Mouse (Mus musculus): Measurements from ENCODE around the gene Fzr1. TPM values are rescaled to one million over a fixed set of nuclear protein-coding genes. Genes with fewer than 3 reads are reported as not detected.

Gene Fzr1
- total and polyA plus RNA-seq, 3 experiments: 33.1 to 75.4 (median 44.5) TPM

DNA sequence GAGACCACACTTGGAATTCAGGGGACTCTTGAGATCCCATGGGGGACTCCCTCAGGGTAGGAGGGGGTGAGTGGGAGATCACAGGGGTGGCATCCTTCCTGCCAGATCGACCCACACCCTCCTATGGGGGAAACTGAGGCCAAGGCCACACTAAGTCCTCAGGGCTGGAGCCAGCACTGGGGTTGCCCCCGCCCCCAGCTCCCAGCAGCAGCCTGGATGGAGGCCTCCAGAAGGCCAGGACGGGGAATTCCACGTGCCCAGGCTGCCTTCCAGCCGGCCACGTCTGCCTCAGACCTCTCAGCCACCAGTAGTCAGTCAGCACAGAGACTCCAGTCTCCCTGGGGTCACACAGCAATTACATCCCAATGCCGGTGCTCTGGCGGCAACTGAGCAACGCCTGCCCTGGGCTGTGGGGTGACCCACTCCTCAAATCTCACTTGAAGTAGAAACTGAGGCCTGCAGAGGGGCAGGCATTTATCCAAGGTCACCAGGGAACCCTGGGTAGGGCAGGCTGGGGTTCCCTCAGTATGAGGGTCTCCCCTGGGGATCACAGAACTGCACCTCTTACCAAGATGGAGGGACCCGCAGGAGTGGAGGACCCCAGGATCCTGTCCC, 47.0 kb upstream of the Fzr1 start (continued):
- TF ChIP-seq USF1 (IDR thresholded peaks at IDR 0.05; ENCODE audit: low read depth, low read length): no peak
- no peak for TF ChIP-seq HCFC1 (IDR thresholded peaks at IDR 0.05; ENCODE audit: low read depth, low read length)
- TF ChIP-seq JUND (conservative IDR thresholded peaks at IDR 0.05; ENCODE audit: low read depth, low read length): no peak
- no peak for TF ChIP-seq KAT2A (IDR thresholded peaks at IDR 0.05; ENCODE audit: insufficient replicate concordance, low read length)
- no peak for TF ChIP-seq MAFK (IDR thresholded peaks at IDR 0.05; ENCODE audit: insufficient replicate concordance, low read length)
- TF ChIP-seq CHD2 (IDR thresholded peaks at IDR 0.05; ENCODE audit: low read length): no peak

DNA sequence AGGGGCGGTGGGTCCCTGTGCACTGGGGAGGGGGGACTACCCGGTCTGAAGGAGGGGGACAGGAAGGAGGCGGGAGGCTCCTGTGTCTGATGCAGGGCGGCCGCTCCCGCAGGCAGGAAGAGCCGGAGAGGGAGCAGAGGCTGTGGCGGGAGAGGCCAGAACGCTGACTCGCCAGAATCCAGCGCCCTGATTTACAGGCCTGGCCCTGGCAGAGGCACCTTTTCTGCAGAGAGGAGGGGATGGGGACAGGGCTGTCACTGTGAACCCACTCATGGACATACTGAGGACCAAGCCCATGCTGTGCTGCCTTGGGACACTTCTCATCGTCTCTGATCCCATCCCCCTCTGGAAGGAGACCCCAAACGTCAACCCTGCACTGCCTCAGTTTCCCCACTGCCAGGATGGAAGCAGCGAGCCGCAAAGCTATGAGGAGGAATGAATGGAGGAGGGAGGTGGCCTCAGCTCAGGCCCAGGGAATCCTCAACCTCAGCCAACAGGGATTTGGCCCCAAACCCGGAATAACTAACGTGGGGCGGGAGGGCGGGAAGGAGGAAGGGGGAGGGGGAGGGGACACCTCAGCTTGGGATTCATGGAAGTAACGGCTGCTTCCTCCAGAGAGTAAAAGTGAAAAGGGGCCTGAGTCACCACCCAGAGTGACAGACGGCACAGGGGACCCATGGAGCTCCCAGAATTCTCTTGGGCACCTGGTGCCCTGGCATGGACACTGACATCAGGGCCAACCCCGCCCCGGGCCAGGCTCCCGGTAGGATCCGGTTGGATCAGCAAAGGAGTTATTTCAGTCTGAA, 46.1 kb upstream of the Fzr1 start:
- H3K9ac ChIP-seq (ENCODE audit: insufficient read depth, low read depth): no peak overlapping the region
- peaks cover 24% of the 10 kb centered on the region for H3K79me2 ChIP-seq (replicated peaks; ENCODE audit: control insufficient read depth, extremely low read depth, insufficient read depth, poor library complexity, severe bottlenecking)
- dilution Hi-C loops (cut with MboI; ENCODE audit: extremely low pct_ligation_motif_present, extremely low pct_unique_long_range_greater_than_20kb, low sequenced_read_pairs) (no loop called here), in situ Hi-C loops (cut with MboI; ENCODE audit: low pct_ligation_motif_present, low pct_unique_long_range_greater_than_20kb, low sequenced_read_pairs) (no loop called here)
- TF ChIP-seq ETS1 (conservative IDR thresholded peaks at IDR 0.05; ENCODE audit: low read depth, low read length) (no peak), MAFK (IDR thresholded peaks at IDR 0.05; ENCODE audit: insufficient replicate concordance, low read length) (0 out of 2 replicates have a peak, but pooled peaks have one; percentile 28)
- H3K4me2 ChIP-seq (ENCODE audit: insufficient read depth, low read depth, poor library complexity, severe bottlenecking): no peak overlapping the region
- H3K4me3 ChIP-seq (replicated peaks in 1 of 3; ENCODE audit: low read depth in 2 of 3, low read length in 2 of 3, poor library complexity in 1 of 3): no peak overlapping the region
- no peak for DNase-seq (ENCODE audit: extremely low read depth)
- H3K36me3 ChIP-seq (replicated peaks in 1 of 2; ENCODE audit: control insufficient read depth in 1 of 2, insufficient read depth in 1 of 2, low read length in 1 of 2): peaks cover 12 to 14% of the 10 kb centered on the region in 2 experiments
- H3K27ac ChIP-seq (ENCODE audit: insufficient read depth, low read depth): no peak overlapping the region
- H3K4me1 ChIP-seq (ENCODE audit: control insufficient read depth in 1 of 2, insufficient read depth in 2 of 2): peaks cover 20 to 32% of the 10 kb centered on the region in 2 experiments
- no peaks in the 10 kb centered on the region for H3K9me3 ChIP-seq (replicated peaks; ENCODE audit: low read length)
- peaks cover 27% of the 10 kb centered on the region for H3K27me3 ChIP-seq (replicated peaks)

DNA sequence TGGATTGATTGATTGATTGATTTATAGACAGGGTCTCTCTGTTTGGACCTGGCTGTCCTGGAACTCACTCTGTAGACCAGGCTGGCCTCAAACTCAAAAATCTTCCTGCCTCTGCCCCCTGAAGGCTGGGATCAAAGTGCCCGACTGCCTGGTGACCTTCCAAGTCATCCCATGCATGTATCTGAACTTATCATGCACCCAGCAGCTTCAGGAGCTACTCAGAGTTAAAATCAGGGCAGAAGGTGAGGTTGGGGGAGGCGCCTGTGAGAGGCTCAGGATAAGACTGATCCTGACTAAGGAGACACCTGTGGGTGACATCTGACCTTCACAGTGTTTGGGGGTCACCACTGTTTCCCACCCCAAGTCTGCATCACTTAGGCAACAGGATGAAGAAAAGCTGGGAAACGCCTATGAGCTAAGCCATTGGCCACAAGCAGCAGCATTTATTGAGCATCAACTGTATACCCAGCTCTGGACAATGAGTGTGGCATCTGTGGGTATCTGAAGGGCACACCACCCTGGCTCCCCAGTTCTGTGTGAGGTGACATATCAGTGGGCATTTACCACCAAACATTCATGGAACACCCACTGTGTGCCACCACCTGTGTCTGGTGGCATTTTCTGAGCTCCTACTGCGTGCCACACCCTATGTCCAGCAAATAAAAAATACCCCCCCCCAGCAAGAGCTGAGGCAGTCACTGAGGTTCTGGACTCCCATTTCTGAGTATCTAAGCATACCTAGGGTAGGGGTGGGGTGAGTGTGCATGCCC, 45.3 kb upstream of the Fzr1 start:
- Histone ChIP-seq H3K79me2 (replicated peaks; ENCODE audit: control insufficient read depth, extremely low read depth, insufficient read depth, poor library complexity, severe bottlenecking) (peaks cover 24% of the 10 kb centered on the region), H3K9me3 (replicated peaks; ENCODE audit: low read length) (no peaks in the 10 kb centered on the region), H3K36me3 (replicated peaks in 1 of 2; ENCODE audit: control insufficient read depth in 1 of 2, insufficient read depth in 1 of 2, low read length in 1 of 2) (peaks cover 15 to 21% of the 10 kb centered on the region in 2 experiments), H3K4me1 (ENCODE audit: control insufficient read depth in 1 of 2, insufficient read depth in 2 of 2) (peaks cover 16 to 27% of the 10 kb centered on the region in 2 experiments), H3K9ac (ENCODE audit: insufficient read depth, low read depth) (no peak overlapping the region), H3K4me3 (replicated peaks in 1 of 3; ENCODE audit: low read depth in 2 of 3, low read length in 2 of 3, poor library complexity in 1 of 3) (no peak overlapping the region), H3K27me3 (replicated peaks) (peaks cover 27% of the 10 kb centered on the region), H3K27ac (ENCODE audit: insufficient read depth, low read depth) (no peak overlapping the region), H3K4me2 (ENCODE audit: insufficient read depth, low read depth, poor library complexity, severe bottlenecking) (no peak overlapping the region)
- TF ChIP-seq ZKSCAN1 (IDR thresholded peaks at IDR 0.05; ENCODE audit: borderline replicate concordance, low read depth, low read length) (peak; percentile 60), SMC3 (IDR thresholded peaks at IDR 0.05; ENCODE audit: low read depth, low read length) (no peak)
- dilution Hi-C loops (cut with MboI; ENCODE audit: extremely low pct_ligation_motif_present, extremely low pct_unique_long_range_greater_than_20kb, low sequenced_read_pairs): no loop called here
- in situ Hi-C loops (cut with MboI; ENCODE audit: low pct_ligation_motif_present, low pct_unique_long_range_greater_than_20kb, low sequenced_read_pairs): no loop called here
- no peak for DNase-seq (ENCODE audit: extremely low read depth)
